Mouse (Mus musculus): ENCODE measurements around the gene Olfr328. TPM values are rescaled to one million over a fixed set of nuclear protein-coding genes. Genes with fewer than 3 reads are reported as not detected.

The Olfr328 gene
- not detected in 2 replicates for polyA plus RNA-seq (2016; fragmentation: Nextera tagmentation; extraction: Ambion mirVana)

GRCm38 (mm10) chr11:58555536-58555935, at the start of gene Olfr328:
Olfr328 (minus strand) TSS chr11:58555636.
- 55% methylated on average over 1 of the region's 1 CpGs for WGBS (ENCODE audit: insufficient replicate concordance)
- Histone ChIP-seq H3K9me3 (replicated peaks) (no peaks in the 10 kb centered on the region), H3K4me2 (no peak within 1 kb of the TSS), H3K27me3 (replicated peaks) (no peaks in the 10 kb centered on the region; the same call in 1 of the 2 replicates), H3K9ac (no peak within 1 kb of the TSS), H3K4me1 (no peaks in the 10 kb centered on the region), H3K4me3 (no peak within 1 kb of the TSS), H3K27ac (no peak within 1 kb of the TSS), H3K36me3 (no peaks in the 10 kb centered on the region)
- ATAC-seq = no peak

GRCm38 (mm10) chr11:58605228-58605627, 49.8 kb upstream of the Olfr328 start:
- peaks cover 18% of the 10 kb centered on the region for H3K4me1 ChIP-seq
- no peaks in the 10 kb centered on the region for H3K36me3 ChIP-seq
- 51% methylated on average over 3 of the region's 3 CpGs for WGBS (ENCODE audit: insufficient replicate concordance)
- ATAC-seq = no peak
- H3K9ac ChIP-seq = no peak overlapping the region
- no peaks in the 10 kb centered on the region for H3K27me3 ChIP-seq (replicated peaks)
- no peak overlapping the region for H3K4me3 ChIP-seq
- H3K4me2 ChIP-seq = no peak overlapping the region
- H3K9me3 ChIP-seq (replicated peaks) = no peaks in the 10 kb centered on the region
- H3K27ac ChIP-seq = no peak overlapping the region

GRCm38 (mm10) chr11:58604688-58605087, 49.3 kb upstream of the Olfr328 start:
- no peak overlapping the region for H3K4me2 ChIP-seq
- WGBS (ENCODE audit: insufficient replicate concordance) = 32% methylated on average over 2 of the region's 2 CpGs
- H3K27me3 ChIP-seq (replicated peaks) = no peaks in the 10 kb centered on the region
- H3K9ac ChIP-seq = no peak overlapping the region
- H3K9me3 ChIP-seq (replicated peaks) = no peaks in the 10 kb centered on the region
- H3K27ac ChIP-seq = no peak overlapping the region
- no peak for ATAC-seq
- no peaks in the 10 kb centered on the region for H3K36me3 ChIP-seq
- H3K4me1 ChIP-seq = peaks cover 18% of the 10 kb centered on the region
- H3K4me3 ChIP-seq = no peak overlapping the region

GRCm38 (mm10) chr11:58602800-58603560, 47.5 kb upstream of the Olfr328 start:
- H3K9me3 ChIP-seq (replicated peaks) = no peaks in the 10 kb centered on the region
- WGBS (ENCODE audit: insufficient replicate concordance) = 64% methylated on average over 6 of the region's 6 CpGs
- no peaks in the 10 kb centered on the region for H3K27me3 ChIP-seq (replicated peaks)

GRCm38 (mm10) chr11:58602062-58602461, 46.6 kb upstream of the Olfr328 start:
- H3K4me1 ChIP-seq = peaks cover 18% of the 10 kb centered on the region

More at GRCm38 (mm10) chr11:58602800-58603560, 47.5 kb upstream of the Olfr328 start:
- H3K27ac ChIP-seq = no peak overlapping the region
- peaks cover 18% of the 10 kb centered on the region for H3K4me1 ChIP-seq
- no peaks in the 10 kb centered on the region for H3K36me3 ChIP-seq
- no peak overlapping the region for H3K4me2 ChIP-seq
- peak; percentile 68; the same call in 1 of the 2 replicates for ATAC-seq
- H3K4me3 ChIP-seq = no peak overlapping the region
- no peak overlapping the region for H3K9ac ChIP-seq

GRCm38 (mm10) chr11:58597837-58598236, 42.4 kb upstream of the Olfr328 start:
- peaks cover 3% of the 10 kb centered on the region; the same call in 1 of the 2 replicates for H3K4me1 ChIP-seq
- H3K4me2 ChIP-seq = no peak overlapping the region
- no peak overlapping the region for H3K4me3 ChIP-seq
- no peaks in the 10 kb centered on the region for H3K9me3 ChIP-seq (replicated peaks)
- H3K27ac ChIP-seq = no peak overlapping the region
- H3K36me3 ChIP-seq = no peaks in the 10 kb centered on the region
- H3K27me3 ChIP-seq (replicated peaks) = no peaks in the 10 kb centered on the region
- no peak for ATAC-seq
- H3K9ac ChIP-seq = no peak overlapping the region
- 64% methylated on average over 13 of the region's 13 CpGs for WGBS (ENCODE audit: insufficient replicate concordance)

More at GRCm38 (mm10) chr11:58602062-58602461, 46.6 kb upstream of the Olfr328 start:
- no peak for ATAC-seq
- Histone ChIP-seq H3K4me2 (no peak overlapping the region), H3K9ac (no peak overlapping the region), H3K27ac (no peak overlapping the region), H3K27me3 (replicated peaks) (no peaks in the 10 kb centered on the region), H3K36me3 (no peaks in the 10 kb centered on the region), H3K9me3 (replicated peaks) (no peaks in the 10 kb centered on the region), H3K4me3 (no peak overlapping the region)

- Histone ChIP-seq H3K36me3 (no peaks in the 10 kb centered on the region), H3K27me3 (replicated peaks) (no peaks in the 10 kb centered on the region), H3K4me3 (no peak within 1 kb of the TSS), H3K27ac (no peak within 1 kb of the TSS), H3K4me2 (no peak within 1 kb of the TSS), H3K9ac (no peak within 1 kb of the TSS), H3K9me3 (replicated peaks) (no peaks in the 10 kb centered on the region), H3K4me1 (peaks cover 8% of the 10 kb centered on the region; the same call in 1 of the 2 replicates)
- no peak for ATAC-seq
- WGBS (ENCODE audit: insufficient replicate concordance) = 62% methylated on average over 6 of the region's 6 CpGs
Measured at GRCm38 (mm10) chr11:58594814-58595213, 39.4 kb upstream of the Olfr328 start, which contains the start of gene Olfr324. Olfr324 (plus strand) TSS chr11:58595114.

- Histone ChIP-seq H3K9me3 (replicated peaks) (no peaks in the 10 kb centered on the region), H3K4me2 (no peak overlapping the region), H3K4me1 (peaks cover 38% of the 10 kb centered on the region), H3K27ac (peak overlapping the region; percentile 40; the same call in 1 of the 2 replicates), H3K27me3 (replicated peaks) (no peaks in the 10 kb centered on the region), H3K9ac (no peak overlapping the region), H3K4me3 (no peak overlapping the region), H3K36me3 (no peaks in the 10 kb centered on the region)
- ATAC-seq = no peak
- WGBS (ENCODE audit: insufficient replicate concordance) = 77% methylated on average over 3 of the region's 3 CpGs
Measured at GRCm38 (mm10) chr11:58588620-58589250, 33.3 kb upstream of the Olfr328 start.

- Histone ChIP-seq H3K9ac (peak overlapping the region; percentile 44; the same call in 1 of the 2 replicates), H3K36me3 (no peaks in the 10 kb centered on the region), H3K27me3 (replicated peaks) (no peaks in the 10 kb centered on the region), H3K4me2 (peak overlapping the region; percentile 54), H3K4me3 (peak overlapping the region; percentile 21; the same call in 1 of the 2 replicates), H3K27ac (peak overlapping the region; percentile 90), H3K9me3 (replicated peaks) (no peaks in the 10 kb centered on the region), H3K4me1 (peaks cover 38% of the 10 kb centered on the region)
- peak; percentile 100 for ATAC-seq
- 29% methylated on average over 7 of the region's 7 CpGs for WGBS (ENCODE audit: insufficient replicate concordance)
Measured at GRCm38 (mm10) chr11:58587898-58588348, 32.5 kb upstream of the Olfr328 start.

- ATAC-seq = no peak
- Histone ChIP-seq H3K4me2 (no peak overlapping the region), H3K4me3 (no peak overlapping the region), H3K36me3 (no peaks in the 10 kb centered on the region), H3K27me3 (replicated peaks) (peaks cover 4% of the 10 kb centered on the region), H3K4me1 (no peaks in the 10 kb centered on the region), H3K9ac (no peak overlapping the region), H3K9me3 (replicated peaks) (no peaks in the 10 kb centered on the region), H3K27ac (no peak overlapping the region)
- 62% methylated on average over 8 of the region's 8 CpGs for WGBS (ENCODE audit: insufficient replicate concordance)
Measured at GRCm38 (mm10) chr11:58578636-58579035, 23.2 kb upstream of the Olfr328 start.

- Histone ChIP-seq H3K27ac (no peak within 1 kb of the TSS), H3K4me2 (no peak within 1 kb of the TSS), H3K36me3 (no peaks in the 10 kb centered on the region), H3K9ac (no peak within 1 kb of the TSS), H3K9me3 (replicated peaks) (no peaks in the 10 kb centered on the region), H3K4me1 (no peaks in the 10 kb centered on the region), H3K27me3 (replicated peaks) (peaks cover 4% of the 10 kb centered on the region), H3K4me3 (no peak within 1 kb of the TSS)
- no peak for ATAC-seq
- 71% methylated on average over 1 of the region's 1 CpGs for WGBS (ENCODE audit: insufficient replicate concordance)
Measured at GRCm38 (mm10) chr11:58577430-58577829, 22.0 kb upstream of the Olfr328 start, which contains the start of gene Olfr325. Olfr325 (plus strand) TSS chr11:58577730.

GRCm38 (mm10) chr11:58570405-58570804, 15.0 kb upstream of the Olfr328 start, which contains the start of gene Olfr224:
Olfr224 (minus strand) TSS chr11:58570553.
- Histone ChIP-seq H3K9me3 (replicated peaks) (no peaks in the 10 kb centered on the region), H3K27me3 (replicated peaks) (no peaks in the 10 kb centered on the region), H3K27ac (no peak within 1 kb of the TSS), H3K4me3 (no peak within 1 kb of the TSS), H3K4me2 (no peak within 1 kb of the TSS), H3K36me3 (no peaks in the 10 kb centered on the region), H3K9ac (no peak within 1 kb of the TSS), H3K4me1 (no peaks in the 10 kb centered on the region)
- ATAC-seq = no peak
- 62% methylated on average over 5 of the region's 5 CpGs for WGBS (ENCODE audit: insufficient replicate concordance)

Measured in liver, embryonic 12.5 days (tissue).